Mouse (Mus musculus) forebrain, postnatal 0 days (tissue): ENCODE results near the gene Il6ra. TPM values are rescaled to one million over a fixed set of nuclear protein-coding genes. Genes with fewer than 3 reads are reported as not detected.

Experiments
- ATAC-seq: fragments of 200-750 bp; cut with Nextera tagmentation; 2 replicates; pipeline ENCODE4 v1.8.0; 2017; ENCODE audit warnings: mild to moderate bottlenecking, moderate library complexity
- DNase-seq: peaks from one replicate; pipeline ENCODE4 v3.0.0-alpha.2; 2015
- H3K27ac ChIP-seq: fragments of 300-500 bp; sonication (generic); 2 replicates; pipeline ENCODE4 v1.5.1; 2014; ENCODE audit warnings: low read depth, mild to moderate bottlenecking, antibody characterized with exemption, low read length, moderate library complexity, mixed read lengths
- H3K27me3 ChIP-seq: fragments of 300-500 bp; sonication (generic); 2 replicates; pipeline ENCODE4 v1.6.1; 2014; ENCODE audit warnings: mild to moderate bottlenecking, low read length, mixed read lengths; ENCODE audit not compliant: insufficient read depth
- H3K36me3 ChIP-seq: fragments of 300-500 bp; sonication (generic); 2 replicates; pipeline ENCODE4 v1.6.1; 2014; ENCODE audit warnings: mild to moderate bottlenecking, moderate library complexity; ENCODE audit not compliant: insufficient read depth
- H3K4me1 ChIP-seq: fragments of 300-500 bp; sonication (generic); 2 replicates; pipeline ENCODE4 v1.6.1; 2014; ENCODE audit warnings: antibody characterized with exemption; ENCODE audit not compliant: insufficient read depth
- H3K4me2 ChIP-seq: fragments of 300-500 bp; sonication (generic); 2 replicates; pipeline ENCODE4 v1.6.1; 2014; ENCODE audit warnings: low read depth, mild to moderate bottlenecking, moderate library complexity
- H3K4me3 ChIP-seq: fragments of 300-500 bp; sonication (generic); 2 replicates; pipeline ENCODE4 v1.5.1; 2014; ENCODE audit warnings: low read depth, low read length, mixed read lengths
- H3K9ac ChIP-seq: fragments of 300-500 bp; sonication (generic); 2 replicates; pipeline ENCODE4 v1.6.1; 2014; ENCODE audit warnings: mild to moderate bottlenecking
- H3K9me3 ChIP-seq: fragments of 300-500 bp; sonication (generic); 2 replicates; pipeline ENCODE4 v1.6.1; 2016; ENCODE audit warnings: low read length
- CTCF ChIP-seq: sonication (generic); IDR thresholded peaks from 2 replicates; pipeline ENCODE4 v1.5.1; 2016; ENCODE audit warnings: antibody characterized with exemption, control low read depth, low read depth
- whole genome bisulfite sequencing: fragments of 180-500 bp; shearing (Covaris S2); extraction: QIAGEN DNeasy Blood & Tissue Kit; methylation state at CpG from one replicate; pipeline ENCODE4 v1.1.7; 2014; 5-methylcytosine and 5-hydroxymethylcytosine counted together
- polyA plus RNA-seq: library from polyadenylated mRNA; unstranded; fragments of >200 nt; fragmentation: Nextera tagmentation; extraction: Ambion mirVana; gene quantifications from 2 replicates; pipeline ENCODE4 v1.2.1, GENCODE M21; 2015
- total RNA-seq: library from RNA; depleted of rRNA; stranded (reverse); fragments of >200 nt; gene quantifications from 2 replicates; pipeline ENCODE4 v1.2.3, GENCODE M21; 2014

The Il6ra gene
- total and polyA plus RNA-seq, 2 experiments from 2014 or later: 1.7 TPM

DNA sequence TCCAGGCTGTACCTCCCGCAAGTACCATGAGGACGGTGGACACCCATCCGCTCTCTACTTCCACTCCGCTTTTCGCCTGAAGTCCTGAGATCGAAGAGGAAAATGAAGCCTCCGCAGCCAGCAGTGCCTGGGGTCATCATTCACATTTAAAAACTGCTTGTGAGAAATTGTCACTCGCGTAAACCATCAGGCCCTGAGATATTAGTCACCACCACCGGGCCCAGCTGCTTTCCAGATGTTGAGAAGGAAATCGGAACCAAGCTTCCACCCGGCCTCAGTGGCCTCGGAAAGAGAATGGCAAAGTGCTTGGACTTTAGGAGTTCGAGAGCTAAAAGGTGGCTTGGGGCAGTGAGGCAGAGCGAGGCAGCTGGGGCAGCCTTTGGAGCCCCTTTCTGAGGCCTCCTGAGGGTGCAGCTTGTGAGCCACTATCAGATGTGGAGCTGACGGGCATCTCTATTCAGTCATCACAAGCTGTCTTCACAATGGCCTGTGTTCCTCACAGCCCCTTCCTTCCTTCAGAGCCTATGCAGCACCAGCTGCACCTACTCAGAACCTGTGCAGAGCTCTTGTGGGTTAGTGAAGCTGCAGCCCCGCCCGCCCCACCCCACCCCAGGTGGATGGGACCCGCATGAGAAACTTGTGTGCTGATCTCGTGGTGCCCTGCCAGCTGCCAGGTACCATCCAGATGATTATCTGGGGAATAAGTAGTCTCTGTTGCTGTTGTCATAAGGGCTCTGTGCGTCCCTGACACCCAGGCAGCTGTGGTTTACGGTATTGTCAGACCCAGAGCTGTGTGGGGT is 42.3 kb downstream of the Il6ra start:
- Histone ChIP-seq H3K36me3 (no peaks in the 10 kb centered on the region), H3K27me3 (no peaks in the 10 kb centered on the region), H3K4me1 (peaks cover 7% of the 10 kb centered on the region; the same call in 1 of the 2 replicates), H3K4me3 (no peak overlapping the region), H3K27ac (no peak overlapping the region), H3K9me3 (no peaks in the 10 kb centered on the region), H3K4me2 (no peak overlapping the region), H3K9ac (no peak overlapping the region)
- ATAC-seq (no peak), DNase-seq (no peak)
- TF ChIP-seq CTCF: no peak
- WGBS: 87% methylated on average over 22 of the region's 22 CpGs

DNA sequence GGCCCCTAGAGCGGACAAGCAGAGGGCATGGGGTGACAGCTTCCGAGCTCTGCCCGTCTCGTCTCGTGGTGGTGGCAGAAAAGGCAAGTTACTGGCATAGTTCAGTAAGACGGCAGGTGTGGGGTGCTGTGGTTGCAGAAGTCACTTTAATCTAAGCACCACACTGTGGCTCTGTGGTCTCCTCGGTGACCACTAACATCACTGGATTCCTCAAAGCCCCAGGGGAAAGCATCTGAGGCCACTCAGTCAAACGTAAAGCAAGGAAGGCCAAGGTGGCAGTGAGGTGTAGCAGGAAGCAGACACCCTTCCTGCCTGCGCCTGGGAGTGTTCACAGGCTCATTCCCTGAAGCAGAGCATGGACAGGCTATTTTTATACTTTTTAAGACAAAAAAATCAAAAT is 43.4 kb downstream of the Il6ra start:
- H3K4me3 ChIP-seq: no peak overlapping the region
- no peaks in the 10 kb centered on the region for H3K27me3 ChIP-seq
- 77% methylated on average over 9 of the region's 9 CpGs for WGBS
- H3K4me1 ChIP-seq: peaks cover 7% of the 10 kb centered on the region; the same call in 1 of the 2 replicates
- no peaks in the 10 kb centered on the region for H3K9me3 ChIP-seq
- H3K9ac ChIP-seq: no peak overlapping the region
- no peak for DNase-seq
- TF ChIP-seq CTCF: no peak
- no peak overlapping the region for H3K27ac ChIP-seq
- H3K36me3 ChIP-seq: no peaks in the 10 kb centered on the region
- no peak for ATAC-seq
- H3K4me2 ChIP-seq: no peak overlapping the region

DNA sequence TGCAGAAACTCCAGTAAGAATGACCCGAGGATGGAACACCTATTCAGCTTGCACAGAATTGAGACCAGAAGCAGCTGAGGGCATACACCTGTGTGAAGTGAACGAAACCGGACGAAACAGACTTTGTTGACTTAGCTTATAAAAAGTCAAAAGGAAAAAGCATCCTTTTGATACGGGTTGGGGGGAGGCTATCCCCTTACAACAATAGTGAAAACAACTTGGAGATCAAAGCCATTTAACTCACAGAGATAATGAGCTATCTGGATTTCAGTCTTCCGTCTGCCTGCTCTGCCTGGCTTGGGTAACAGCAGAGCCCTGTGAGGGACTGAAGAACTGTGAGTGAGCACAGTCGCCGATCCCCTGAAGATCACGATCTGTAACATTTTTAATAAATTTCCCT is 44.0 kb downstream of the Il6ra start:
- TF ChIP-seq CTCF: no peak
- no peak overlapping the region for H3K4me2 ChIP-seq
- H3K4me1 ChIP-seq: peaks cover 7% of the 10 kb centered on the region; the same call in 1 of the 2 replicates
- no peak for ATAC-seq
- no peak overlapping the region for H3K4me3 ChIP-seq
- WGBS: 55% methylated on average over 9 of the region's 9 CpGs
- no peak overlapping the region for H3K9ac ChIP-seq
- H3K36me3 ChIP-seq: no peaks in the 10 kb centered on the region
- no peak overlapping the region for H3K27ac ChIP-seq
- DNase-seq: no peak
- H3K9me3 ChIP-seq: no peaks in the 10 kb centered on the region
- no peaks in the 10 kb centered on the region for H3K27me3 ChIP-seq

DNA sequence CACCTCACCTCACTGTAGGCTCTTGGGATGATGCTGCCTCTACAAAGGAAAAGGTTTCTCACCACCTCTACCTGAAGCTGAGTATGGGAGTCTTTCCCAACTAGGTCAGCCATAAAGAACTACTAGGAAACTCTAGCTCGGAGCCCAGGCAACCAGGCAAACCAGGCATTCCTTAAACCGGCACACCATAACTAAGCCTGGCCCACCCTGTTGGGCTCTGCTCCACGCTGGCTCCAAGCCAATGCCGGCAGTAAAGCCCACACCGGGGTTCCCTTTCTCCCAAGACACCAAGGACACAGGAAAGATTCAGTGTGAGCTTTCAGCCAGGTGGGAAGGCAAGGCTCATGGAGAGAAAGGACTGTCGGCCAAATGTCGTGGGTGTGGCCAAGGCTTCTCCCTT is 44.6 kb downstream of the Il6ra start:
- peak; percentile 58 for DNase-seq
- no peaks in the 10 kb centered on the region for H3K27me3 ChIP-seq

DNA sequence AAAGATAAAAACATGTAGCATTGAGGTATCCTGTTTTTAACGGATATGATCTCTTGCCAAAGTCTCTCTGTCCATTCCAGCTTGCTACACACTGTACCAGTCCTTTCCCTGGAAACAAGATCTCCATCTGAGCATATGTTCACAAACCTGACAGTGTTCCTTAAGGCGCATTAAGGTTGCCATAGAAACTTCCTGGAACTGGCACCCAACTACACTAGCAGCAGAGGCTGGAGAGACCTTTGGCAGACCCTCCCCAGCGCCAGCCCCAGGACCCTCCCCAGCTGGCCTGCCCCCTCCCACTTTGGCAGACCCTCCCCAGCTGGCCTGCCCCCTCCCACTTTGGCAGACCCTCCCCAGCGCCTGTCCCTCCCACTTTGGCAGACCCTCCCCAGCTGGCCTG is 45.3 kb downstream of the Il6ra start:
- no peak for TF ChIP-seq CTCF
- WGBS: 30% methylated on average over 3 of the region's 4 CpGs

More for the DNA sequence above, 44.6 kb downstream of the Il6ra start:
- H3K4me2 ChIP-seq: no peak overlapping the region
- peaks cover 7% of the 10 kb centered on the region; the same call in 1 of the 2 replicates for H3K4me1 ChIP-seq
- no peak overlapping the region for H3K9ac ChIP-seq
- ATAC-seq: peak; percentile 54; the same call in 1 of the 2 replicates
- H3K4me3 ChIP-seq: no peak overlapping the region
- H3K9me3 ChIP-seq: no peaks in the 10 kb centered on the region
- H3K27ac ChIP-seq: peak overlapping the region; percentile 52; the same call in 1 of the 2 replicates
- TF ChIP-seq CTCF: no peak
- no peaks in the 10 kb centered on the region for H3K36me3 ChIP-seq
- 16% methylated on average over 7 of the region's 7 CpGs for WGBS

DNA sequence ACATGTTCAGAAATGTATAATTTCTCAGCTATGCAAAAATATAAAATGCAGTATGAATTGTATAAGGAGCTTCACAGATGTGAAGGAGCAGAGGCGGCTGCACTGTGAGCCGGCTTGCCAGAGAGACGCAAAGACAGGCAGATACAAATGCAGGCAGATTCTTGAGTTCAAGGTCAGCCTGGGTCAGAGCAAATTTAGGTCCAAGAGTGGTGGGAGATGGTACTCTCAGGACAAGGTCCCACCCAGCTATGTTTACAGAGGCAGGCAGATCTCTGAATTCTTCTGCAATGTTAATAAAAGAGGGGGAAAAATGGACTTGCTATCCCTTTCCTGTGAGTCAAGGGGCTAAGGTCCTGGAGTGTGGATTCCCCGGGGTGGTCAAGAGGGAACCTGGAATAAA is 47.2 kb downstream of the Il6ra start:
- no peak overlapping the region for H3K4me2 ChIP-seq
- 78% methylated on average over 4 of the region's 4 CpGs for WGBS
- TF ChIP-seq CTCF: no peak
- no peak overlapping the region for H3K9ac ChIP-seq
- H3K27ac ChIP-seq: no peak overlapping the region
- no peaks in the 10 kb centered on the region for H3K36me3 ChIP-seq
- H3K27me3 ChIP-seq: no peaks in the 10 kb centered on the region
- no peak for ATAC-seq
- H3K9me3 ChIP-seq: no peaks in the 10 kb centered on the region
- DNase-seq: no peak
- peaks cover 14% of the 10 kb centered on the region; the same call in 1 of the 2 replicates for H3K4me1 ChIP-seq
- no peak overlapping the region for H3K4me3 ChIP-seq

More for the DNA sequence above, 45.3 kb downstream of the Il6ra start:
- Histone ChIP-seq H3K36me3 (no peaks in the 10 kb centered on the region), H3K4me1 (peaks cover 7% of the 10 kb centered on the region; the same call in 1 of the 2 replicates), H3K27me3 (no peaks in the 10 kb centered on the region), H3K9me3 (no peaks in the 10 kb centered on the region), H3K4me3 (no peak overlapping the region), H3K27ac (peak overlapping the region; percentile 40; the same call in 1 of the 2 replicates), H3K9ac (no peak overlapping the region), H3K4me2 (no peak overlapping the region)
- DNase-seq (peak; percentile 61), ATAC-seq (peak; percentile 82)

DNA sequence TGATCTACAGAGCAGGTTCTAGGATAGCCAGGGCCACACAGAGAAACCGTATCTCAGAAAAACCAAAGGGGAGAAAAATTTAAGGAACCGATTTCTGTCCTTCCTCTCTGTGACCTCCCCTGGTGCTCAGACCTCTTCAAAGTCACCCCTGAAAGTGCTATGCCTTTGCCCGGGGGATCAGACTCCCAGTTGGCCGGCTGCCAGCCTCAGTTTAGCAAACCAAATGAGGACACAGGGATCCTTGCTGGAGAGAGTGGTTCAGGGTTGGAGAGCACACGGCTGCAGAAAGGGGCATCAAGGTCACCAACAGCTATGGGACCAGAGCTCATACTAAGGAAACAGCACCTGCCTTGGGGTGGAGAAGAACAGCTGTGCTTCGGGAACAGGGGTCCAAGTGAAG is 48.0 kb downstream of the Il6ra start:
- 50% methylated on average over 6 of the region's 6 CpGs for WGBS
- H3K4me3 ChIP-seq: no peak overlapping the region
- peaks cover 15% of the 10 kb centered on the region; the same call in 1 of the 2 replicates for H3K4me1 ChIP-seq
- H3K27me3 ChIP-seq: no peaks in the 10 kb centered on the region
- ATAC-seq: no peak
- H3K36me3 ChIP-seq: no peaks in the 10 kb centered on the region
- H3K4me2 ChIP-seq: no peak overlapping the region
- H3K9me3 ChIP-seq: no peaks in the 10 kb centered on the region
- DNase-seq: no peak
- TF ChIP-seq CTCF: no peak
- no peak overlapping the region for H3K9ac ChIP-seq
- no peak overlapping the region for H3K27ac ChIP-seq
